Mouse (Mus musculus): ENCODE measurements around the gene Stx16. TPM values are rescaled to one million over a fixed set of nuclear protein-coding genes. Genes with fewer than 3 reads are reported as not detected.

The Stx16 gene
- polyA plus RNA-seq, 1 experiment = 67.1 TPM

DNA sequence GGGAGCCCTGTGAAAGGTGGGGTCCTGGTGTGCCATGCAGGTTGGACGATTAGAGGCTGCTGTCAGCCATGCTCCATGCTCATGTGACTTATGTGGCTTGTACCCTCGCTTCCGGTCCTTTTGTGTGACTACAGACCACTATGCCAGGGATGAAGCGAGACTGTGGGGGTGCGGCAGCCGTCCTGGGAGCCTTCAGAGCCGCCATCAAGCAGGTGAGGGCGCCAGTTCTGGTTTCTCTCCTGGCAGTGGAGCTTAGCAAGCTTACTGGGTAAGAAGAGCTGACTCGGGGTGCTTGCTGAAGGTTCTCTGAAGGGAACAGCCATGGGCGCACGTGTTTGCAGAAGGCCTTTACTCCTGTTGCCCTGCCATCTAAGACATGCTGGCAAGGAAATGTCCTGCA is 43.2 kb downstream of the Stx16 start:
- Histone ChIP-seq H3K27ac (ENCODE audit: insufficient read depth, low read length) (no peak overlapping the region), H3K4me1 (ENCODE audit: control insufficient read depth, insufficient read depth, low read length) (no peaks in the 10 kb centered on the region), H3K4me3 (ENCODE audit: insufficient read depth, low read length) (no peak overlapping the region)
- TF ChIP-seq CTCF (IDR thresholded peaks at IDR 0.05; ENCODE audit: extremely low read depth, insufficient read depth, low read length) (no peak), POLR2A (IDR thresholded peaks at IDR 0.05; ENCODE audit: extremely low read depth, insufficient read depth, low read length) (no peak)

DNA sequence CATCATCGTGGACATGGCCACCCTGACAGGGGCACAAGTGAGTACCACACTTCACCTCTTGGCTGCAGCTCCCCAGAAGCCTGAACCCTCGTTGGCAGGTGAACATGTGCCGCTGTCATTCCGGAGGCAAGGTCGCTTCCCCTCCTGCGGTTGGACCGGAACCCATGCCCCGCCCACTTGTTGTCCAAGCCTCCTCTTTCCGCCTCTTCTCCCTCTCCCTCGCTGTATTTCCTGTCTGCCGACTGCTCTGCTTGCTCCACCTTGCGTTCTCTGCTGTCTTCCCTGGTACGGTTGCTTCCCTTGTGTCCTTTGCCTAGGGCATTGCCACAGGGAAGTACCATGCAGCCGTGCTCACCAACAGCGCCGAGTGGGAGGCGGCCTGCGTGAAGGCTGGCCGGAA is 44.5 kb downstream of the Stx16 start:
- no peaks in the 10 kb centered on the region for H3K4me1 ChIP-seq (ENCODE audit: control insufficient read depth, insufficient read depth, low read length)
- no peak for TF ChIP-seq CTCF (IDR thresholded peaks at IDR 0.05; ENCODE audit: extremely low read depth, insufficient read depth, low read length)
- TF ChIP-seq POLR2A (IDR thresholded peaks at IDR 0.05; ENCODE audit: extremely low read depth, insufficient read depth, low read length) = no peak
- no peak overlapping the region for H3K4me3 ChIP-seq (ENCODE audit: insufficient read depth, low read length)
- no peak overlapping the region for H3K27ac ChIP-seq (ENCODE audit: insufficient read depth, low read length)

DNA sequence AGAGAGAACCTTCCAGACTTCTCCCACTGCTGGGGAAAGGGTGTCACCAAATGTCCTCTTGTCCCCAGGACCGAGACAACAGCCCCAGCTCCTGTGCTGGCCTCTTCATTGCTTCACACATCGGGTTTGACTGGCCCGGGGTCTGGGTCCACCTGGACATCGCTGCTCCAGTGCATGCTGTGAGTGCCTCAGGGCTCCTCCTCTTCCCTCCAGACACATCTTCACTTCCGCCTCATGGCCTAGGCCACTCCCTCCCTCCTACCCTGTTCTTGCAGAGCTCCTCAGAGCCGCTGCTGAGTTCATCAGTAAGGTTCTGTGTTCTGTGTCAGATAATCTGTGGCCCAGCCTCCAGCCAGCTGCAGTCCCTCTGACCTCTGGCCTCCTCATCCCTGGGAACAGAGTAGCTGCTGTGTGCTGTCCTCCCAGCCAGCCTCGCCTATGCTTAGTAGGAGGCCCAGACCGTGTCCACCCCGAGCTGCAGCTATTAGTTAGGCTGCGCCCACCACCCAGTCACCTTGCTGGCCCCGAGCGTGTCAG is 45.4 kb downstream of the Stx16 start:
- Histone ChIP-seq H3K4me1 (ENCODE audit: control insufficient read depth, insufficient read depth, low read length) (no peaks in the 10 kb centered on the region), H3K4me3 (ENCODE audit: insufficient read depth, low read length) (no peak overlapping the region), H3K27ac (ENCODE audit: insufficient read depth, low read length) (no peak overlapping the region)
- TF ChIP-seq POLR2A (IDR thresholded peaks at IDR 0.05; ENCODE audit: extremely low read depth, insufficient read depth, low read length) (no peak), CTCF (IDR thresholded peaks at IDR 0.05; ENCODE audit: extremely low read depth, insufficient read depth, low read length) (no peak)

DNA sequence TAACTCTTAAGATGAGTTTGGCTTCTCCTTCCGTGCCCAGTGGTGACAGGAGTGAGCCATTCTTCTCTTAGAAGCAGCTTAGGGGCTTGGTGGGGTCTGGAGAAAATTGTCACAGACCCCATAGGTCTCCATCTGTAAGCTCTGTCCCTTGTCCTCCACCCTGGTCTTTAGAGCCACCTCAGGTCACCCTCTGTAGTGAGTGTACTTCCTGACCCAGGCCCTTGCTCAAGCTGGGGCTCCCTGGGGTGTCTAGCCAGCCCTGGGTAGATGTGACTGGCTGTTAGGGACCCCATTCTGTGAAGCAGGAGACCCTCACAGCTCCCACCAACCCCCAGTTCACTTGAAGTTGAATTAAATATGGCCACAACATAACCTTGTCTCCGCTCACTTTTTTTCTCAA is 46.2 kb downstream of the Stx16 start:
- Histone ChIP-seq H3K27ac (ENCODE audit: insufficient read depth, low read length) (no peak overlapping the region), H3K4me1 (ENCODE audit: control insufficient read depth, insufficient read depth, low read length) (no peaks in the 10 kb centered on the region), H3K4me3 (ENCODE audit: insufficient read depth, low read length) (no peak overlapping the region)
- TF ChIP-seq CTCF (IDR thresholded peaks at IDR 0.05; ENCODE audit: extremely low read depth, insufficient read depth, low read length) (no peak), POLR2A (IDR thresholded peaks at IDR 0.05; ENCODE audit: extremely low read depth, insufficient read depth, low read length) (no peak)

DNA sequence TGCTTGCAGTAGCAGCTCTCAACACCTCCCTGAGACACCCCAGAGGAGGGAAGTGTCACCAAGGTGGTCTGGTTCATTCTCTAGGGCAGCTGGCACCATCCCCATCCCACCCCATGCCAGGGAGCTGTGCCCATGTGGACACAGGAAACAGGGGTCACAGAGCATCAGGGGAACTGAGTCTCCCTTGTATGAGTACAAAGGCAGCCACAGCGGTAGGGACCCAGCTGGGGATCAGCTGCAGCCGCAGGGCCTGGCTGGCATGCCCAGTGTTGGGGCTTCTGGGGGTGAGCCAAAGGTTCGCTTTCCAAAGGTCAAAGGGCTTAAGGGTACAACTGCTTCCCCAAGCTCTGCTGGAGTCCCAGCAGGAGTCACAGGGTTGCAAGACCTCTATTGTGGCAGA is 47.6 kb downstream of the Stx16 start:
- no peak overlapping the region for H3K27ac ChIP-seq (ENCODE audit: insufficient read depth, low read length)
- H3K4me1 ChIP-seq (ENCODE audit: control insufficient read depth, insufficient read depth, low read length) = no peaks in the 10 kb centered on the region
- no peak overlapping the region for H3K4me3 ChIP-seq (ENCODE audit: insufficient read depth, low read length)
- TF ChIP-seq POLR2A (IDR thresholded peaks at IDR 0.05; ENCODE audit: extremely low read depth, insufficient read depth, low read length) (no peak), CTCF (IDR thresholded peaks at IDR 0.05; ENCODE audit: extremely low read depth, insufficient read depth, low read length) (no peak)

DNA sequence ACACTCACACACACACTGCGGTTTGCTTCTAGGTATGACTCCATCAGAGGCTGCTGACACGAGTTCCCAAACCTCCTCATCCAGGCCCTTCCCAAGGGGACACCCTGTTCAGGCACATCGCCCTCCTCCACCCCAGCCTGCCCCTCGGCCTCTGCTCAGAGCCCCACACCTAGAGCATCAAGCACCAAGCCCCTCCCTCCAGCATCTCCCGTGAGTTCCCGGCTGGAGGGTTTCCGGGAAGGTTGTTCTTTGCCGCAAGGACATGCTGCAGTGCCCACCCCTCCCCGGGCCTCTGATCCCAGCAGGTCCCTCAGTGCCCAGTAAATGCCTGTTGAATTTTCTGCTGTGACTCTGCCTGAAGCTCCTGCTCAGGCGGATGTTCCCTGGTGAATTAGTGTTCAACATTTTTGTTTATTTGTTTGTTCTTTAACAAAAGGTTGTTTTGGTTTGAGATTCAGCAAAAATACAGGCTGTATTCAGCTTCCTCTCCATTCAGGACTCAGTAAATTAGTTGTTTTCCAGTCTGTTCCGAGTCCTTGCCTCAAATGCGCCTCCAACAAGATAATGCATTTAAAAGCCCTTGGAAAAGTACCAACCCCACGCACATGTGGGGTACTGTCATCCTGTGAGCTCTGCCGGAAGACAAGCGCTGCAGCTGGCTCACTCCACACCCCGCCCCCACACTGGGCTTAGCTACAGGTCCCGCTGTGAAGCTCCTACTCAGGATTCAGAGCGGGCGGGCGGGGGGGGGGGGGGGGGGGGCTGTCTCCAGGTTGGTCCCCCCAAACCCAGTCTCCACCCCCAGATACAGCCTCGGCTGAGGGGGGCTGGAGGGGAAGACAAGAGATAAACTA is 50.6 kb downstream of the Stx16 start:
- no peak overlapping the region for H3K4me3 ChIP-seq (ENCODE audit: insufficient read depth, low read length)
- H3K27ac ChIP-seq (ENCODE audit: insufficient read depth, low read length) = no peak overlapping the region
- no peaks in the 10 kb centered on the region for H3K4me1 ChIP-seq (ENCODE audit: control insufficient read depth, insufficient read depth, low read length)
- no peak for TF ChIP-seq CTCF (IDR thresholded peaks at IDR 0.05; ENCODE audit: extremely low read depth, insufficient read depth, low read length)
- no peak for TF ChIP-seq POLR2A (IDR thresholded peaks at IDR 0.05; ENCODE audit: extremely low read depth, insufficient read depth, low read length)

DNA sequence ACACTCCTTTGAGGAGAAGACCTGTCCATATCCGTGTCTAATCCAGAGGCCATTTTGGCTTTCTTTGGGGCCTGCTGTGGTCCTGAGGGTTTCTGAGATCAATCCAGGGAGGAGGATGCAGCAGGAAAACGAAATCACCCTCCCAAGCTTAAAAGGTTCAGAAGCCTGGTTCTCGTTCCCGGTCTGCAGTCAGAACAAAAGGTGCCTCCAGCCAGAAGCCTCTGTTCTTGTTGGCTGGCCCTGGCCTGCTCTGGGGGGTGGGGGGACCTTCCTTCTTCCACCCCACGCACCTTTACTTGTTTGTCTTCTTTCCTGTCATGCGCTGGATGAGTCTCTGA is 51.2 kb downstream of the Stx16 start:
- TF ChIP-seq CTCF (IDR thresholded peaks at IDR 0.05; ENCODE audit: extremely low read depth, insufficient read depth, low read length) (no peak), POLR2A (IDR thresholded peaks at IDR 0.05; ENCODE audit: extremely low read depth, insufficient read depth, low read length) (no peak)
- Histone ChIP-seq H3K27ac (ENCODE audit: insufficient read depth, low read length) (no peak overlapping the region), H3K4me3 (ENCODE audit: insufficient read depth, low read length) (no peak overlapping the region), H3K4me1 (ENCODE audit: control insufficient read depth, insufficient read depth, low read length) (no peaks in the 10 kb centered on the region)

DNA sequence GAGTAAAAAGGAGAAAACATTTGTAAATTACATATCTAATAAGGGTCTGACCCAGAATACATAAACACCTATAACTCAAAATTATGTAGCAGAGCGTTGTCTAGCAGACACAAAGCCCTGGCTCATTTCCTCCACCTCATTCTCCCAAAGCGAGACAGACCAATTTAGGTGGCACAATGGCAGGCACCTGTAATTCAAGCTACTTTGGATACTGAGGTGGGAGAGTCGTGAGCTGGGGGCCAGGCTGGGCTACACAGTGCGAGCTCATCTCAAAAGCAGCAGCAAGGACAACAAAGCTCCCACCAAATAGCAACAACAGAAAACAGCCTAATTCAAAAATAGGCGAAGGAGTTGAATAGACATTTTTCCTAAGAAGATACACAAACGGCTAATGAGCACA is 52.8 kb downstream of the Stx16 start:
- H3K4me3 ChIP-seq (ENCODE audit: insufficient read depth, low read length) = no peak overlapping the region
- TF ChIP-seq CTCF (IDR thresholded peaks at IDR 0.05; ENCODE audit: extremely low read depth, insufficient read depth, low read length) (no peak), POLR2A (IDR thresholded peaks at IDR 0.05; ENCODE audit: extremely low read depth, insufficient read depth, low read length) (no peak)
- H3K4me1 ChIP-seq (ENCODE audit: control insufficient read depth, insufficient read depth, low read length) = no peaks in the 10 kb centered on the region
- no peak overlapping the region for H3K27ac ChIP-seq (ENCODE audit: insufficient read depth, low read length)

DNA sequence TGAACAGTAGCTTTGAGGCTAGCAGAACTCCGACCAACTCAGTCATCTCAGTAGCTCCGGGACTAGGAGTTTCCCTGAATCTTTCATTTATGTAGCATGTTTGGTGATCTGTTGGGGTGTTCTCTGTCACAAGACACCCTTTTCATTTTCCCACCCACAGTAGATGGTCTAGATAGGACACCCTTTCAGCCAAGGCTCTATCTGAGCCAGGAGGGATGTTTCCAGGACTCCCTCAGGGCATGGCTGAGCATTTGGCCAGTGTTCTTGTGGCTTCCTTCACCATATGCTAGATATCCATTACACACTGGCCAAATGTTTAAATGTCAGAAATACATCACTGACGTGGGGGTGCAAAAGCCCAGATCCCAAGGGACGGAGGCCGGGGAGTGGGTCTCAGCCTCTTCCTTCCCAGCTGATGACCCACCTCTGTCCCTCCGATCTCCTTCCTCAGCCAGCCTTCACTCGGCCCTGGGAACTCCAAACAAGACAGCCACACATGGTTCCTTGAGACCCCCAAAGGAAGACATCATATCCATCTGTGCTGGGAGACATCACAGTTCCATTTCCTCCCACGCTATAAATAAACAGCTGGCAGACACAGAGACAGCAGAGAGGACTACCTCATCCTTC is 54.5 kb downstream of the Stx16 start:
- TF ChIP-seq CTCF (IDR thresholded peaks at IDR 0.05; ENCODE audit: extremely low read depth, insufficient read depth, low read length) (no peak), POLR2A (IDR thresholded peaks at IDR 0.05; ENCODE audit: extremely low read depth, insufficient read depth, low read length) (no peak)
- H3K4me3 ChIP-seq (ENCODE audit: insufficient read depth, low read length) = no peak overlapping the region
- H3K27ac ChIP-seq (ENCODE audit: insufficient read depth, low read length) = no peak overlapping the region
- no peaks in the 10 kb centered on the region for H3K4me1 ChIP-seq (ENCODE audit: control insufficient read depth, insufficient read depth, low read length)
